Mouse (Mus musculus): ENCODE data around the gene Btla. TPM values are rescaled to one million over a fixed set of nuclear protein-coding genes. Genes with fewer than 3 reads are reported as not detected.

The Btla gene
- polyA plus RNA-seq, 1 experiment, result not detected

DNA sequence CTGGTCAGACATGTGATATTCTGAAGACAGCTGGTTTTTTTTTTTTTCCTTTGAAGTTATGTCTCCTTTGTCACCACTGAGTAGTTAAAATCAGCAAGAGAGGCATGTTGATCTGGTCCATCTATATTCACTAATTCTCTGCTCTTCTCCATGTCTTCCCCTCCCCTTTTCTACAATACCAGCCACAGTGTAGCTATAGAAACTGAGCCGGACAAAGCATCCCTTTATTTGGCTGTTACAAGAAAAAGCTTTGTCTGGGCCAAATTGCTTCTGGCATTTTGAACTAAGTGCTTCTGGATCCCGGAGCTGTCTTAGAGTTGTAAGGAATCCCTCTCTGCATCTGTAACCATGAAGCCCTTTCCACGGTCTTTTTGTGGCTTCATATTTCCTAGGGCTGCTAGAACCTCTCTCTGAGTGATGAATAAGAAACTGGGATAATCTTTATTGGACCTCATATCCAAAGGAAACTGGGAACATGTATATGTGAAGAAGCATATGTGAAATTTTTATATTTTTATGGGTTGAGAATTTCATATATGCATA is 20.9 kb downstream of the Btla start:
- H3K27ac ChIP-seq (replicated peaks; ENCODE audit: low read depth, low read length), result no peak overlapping the region
- H3K4me3 ChIP-seq (ENCODE audit: insufficient read depth, low read depth, low read length), result no peak overlapping the region
- H3K4me1 ChIP-seq (ENCODE audit: control insufficient read depth, insufficient read depth, insufficient read length, low read length), result no peaks in the 10 kb centered on the region

DNA sequence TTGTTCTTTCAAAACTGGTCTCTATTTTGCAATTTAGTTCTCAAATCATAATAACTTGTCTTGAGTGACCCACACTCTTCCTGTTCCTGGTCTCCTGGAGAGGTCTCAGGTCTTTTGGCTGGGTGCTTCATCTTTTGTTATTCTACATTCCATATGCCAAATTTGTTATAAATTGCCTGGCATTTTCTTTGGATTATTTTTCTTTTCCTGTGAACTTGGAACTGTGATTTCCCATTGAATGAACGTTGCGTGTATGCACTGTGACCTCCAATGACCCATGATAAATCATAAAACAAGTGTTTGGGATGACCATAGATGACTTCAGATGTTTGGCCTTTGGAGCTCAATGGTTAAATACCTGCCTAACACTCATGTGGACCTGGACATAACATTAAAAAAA is 25.6 kb downstream of the Btla start:
- H3K27ac ChIP-seq (replicated peaks; ENCODE audit: low read depth, low read length), result no peak overlapping the region

DNA sequence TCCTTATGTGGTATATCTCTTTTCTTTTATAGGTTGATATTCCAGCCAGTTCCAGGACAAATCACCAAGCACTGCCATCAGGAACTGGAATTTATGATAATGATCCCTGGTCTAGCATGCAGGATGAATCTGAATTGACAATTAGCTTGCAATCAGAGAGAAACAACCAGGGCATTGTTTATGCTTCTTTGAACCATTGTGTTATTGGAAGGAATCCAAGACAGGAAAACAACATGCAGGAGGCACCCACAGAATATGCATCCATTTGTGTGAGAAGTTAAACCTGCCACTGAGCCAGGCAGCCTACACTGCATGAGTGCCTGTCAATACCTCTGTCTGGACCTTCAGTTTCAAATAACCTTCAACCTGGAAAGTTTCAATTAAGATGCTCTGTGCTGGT is 26.2 kb downstream of the Btla start:
- H3K4me1 ChIP-seq (ENCODE audit: control insufficient read depth, insufficient read depth, insufficient read length, low read length), result no peaks in the 10 kb centered on the region
- H3K4me3 ChIP-seq (ENCODE audit: insufficient read depth, low read depth, low read length), result no peak overlapping the region
- H3K27ac ChIP-seq (replicated peaks; ENCODE audit: low read depth, low read length), result no peak overlapping the region

More for the DNA sequence above, 25.6 kb downstream of the Btla start:
- no peak overlapping the region for H3K4me3 ChIP-seq (ENCODE audit: insufficient read depth, low read depth, low read length)
- H3K4me1 ChIP-seq (ENCODE audit: control insufficient read depth, insufficient read depth, insufficient read length, low read length), result no peaks in the 10 kb centered on the region

DNA sequence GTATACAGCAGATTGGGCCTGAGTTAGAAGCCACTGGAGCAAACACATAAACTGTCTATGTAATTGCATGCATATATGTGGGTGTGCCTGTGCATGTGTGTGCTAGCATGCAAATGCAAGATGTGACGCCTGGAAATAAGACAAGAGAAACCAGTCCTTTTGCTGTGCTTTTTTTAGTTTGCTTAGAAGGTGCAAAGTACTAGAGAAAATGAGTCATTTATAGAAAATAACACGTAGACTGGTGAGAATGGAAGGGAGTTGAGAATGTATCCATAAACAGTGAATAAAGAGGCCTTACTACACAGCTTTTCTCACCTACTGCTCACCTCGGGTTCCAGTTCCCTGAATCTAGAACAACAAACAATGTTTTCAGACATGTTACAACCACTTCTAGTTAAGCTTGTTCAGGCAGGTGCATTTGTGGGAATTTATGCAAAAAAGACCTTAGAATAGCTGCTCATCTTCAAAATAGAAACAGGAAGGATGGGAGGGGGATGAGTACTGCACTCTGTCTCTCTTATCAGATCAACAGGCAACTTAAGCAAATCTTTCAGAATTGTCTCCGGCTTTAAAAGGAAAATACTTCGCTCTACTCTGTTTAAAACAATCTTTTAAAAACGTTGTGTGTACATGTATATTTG is 27.8 kb downstream of the Btla start:
- Histone ChIP-seq H3K4me1 (ENCODE audit: control insufficient read depth, insufficient read depth, insufficient read length, low read length) (no peaks in the 10 kb centered on the region), H3K27ac (replicated peaks; ENCODE audit: low read depth, low read length) (no peak overlapping the region), H3K4me3 (ENCODE audit: insufficient read depth, low read depth, low read length) (no peak overlapping the region)

DNA sequence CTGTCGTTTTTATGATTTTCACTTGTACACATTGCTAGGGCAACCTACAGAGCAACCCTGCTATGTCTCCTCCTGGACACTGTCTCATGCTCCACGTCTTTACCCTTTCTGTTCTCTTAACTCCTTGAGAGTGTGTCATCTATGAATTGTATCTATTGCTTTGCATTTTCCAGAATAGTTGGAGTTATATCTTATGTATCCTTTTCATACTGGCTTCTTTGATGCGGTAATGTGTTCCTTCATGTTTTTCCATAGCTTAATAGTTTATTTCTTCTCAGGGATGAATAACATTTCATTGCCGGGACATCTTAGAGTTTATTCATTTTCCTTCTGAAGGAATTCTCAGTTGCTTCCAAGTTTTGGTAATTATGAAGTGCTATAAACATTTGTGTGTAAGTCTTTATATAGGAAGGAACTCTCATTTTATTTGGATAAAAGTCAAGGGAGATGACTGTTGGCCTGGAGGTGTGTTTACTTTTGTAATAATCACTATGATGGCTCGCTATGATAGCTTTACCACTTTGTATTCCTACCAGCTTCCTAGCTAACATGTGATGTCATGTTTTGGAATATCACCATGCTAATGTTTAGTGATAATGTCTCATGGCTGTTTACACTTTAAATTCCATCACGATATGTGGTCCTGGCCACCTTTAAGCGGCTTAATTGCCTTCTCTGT is 31.2 kb downstream of the Btla start:
- H3K4me3 ChIP-seq (ENCODE audit: insufficient read depth, low read depth, low read length), result no peak overlapping the region
- 0 out of 2 replicates have a peak, but pooled peaks cover 3% of the 10 kb centered on the region for H3K4me1 ChIP-seq (ENCODE audit: control insufficient read depth, insufficient read depth, insufficient read length, low read length)
- H3K27ac ChIP-seq (replicated peaks; ENCODE audit: low read depth, low read length), result no peak overlapping the region

DNA sequence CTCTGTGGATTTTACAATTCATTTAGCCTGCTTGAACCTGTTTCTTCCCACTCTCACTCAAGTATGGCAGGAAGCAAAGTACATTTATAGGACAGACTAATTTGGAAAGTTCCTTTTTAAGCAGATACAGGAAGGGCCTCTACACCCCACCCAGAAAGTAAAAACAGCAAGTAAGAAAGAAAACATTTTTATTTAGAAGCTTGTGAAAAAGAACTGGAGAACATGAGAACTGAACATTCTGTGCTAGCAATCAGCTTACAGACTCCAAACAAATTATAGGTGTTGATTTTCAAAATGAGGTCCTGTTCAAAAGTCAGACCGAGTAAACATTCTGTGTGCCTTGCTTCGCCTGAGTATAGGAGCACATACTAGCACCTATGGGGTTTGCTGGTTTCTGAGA is 32.8 kb downstream of the Btla start:
- Histone ChIP-seq H3K27ac (replicated peaks; ENCODE audit: low read depth, low read length) (peak overlapping the region; percentile 75), H3K4me1 (ENCODE audit: control insufficient read depth, insufficient read depth, insufficient read length, low read length) (0 out of 2 replicates have a peak, but pooled peaks cover 3% of the 10 kb centered on the region), H3K4me3 (ENCODE audit: insufficient read depth, low read depth, low read length) (no peak overlapping the region)

DNA sequence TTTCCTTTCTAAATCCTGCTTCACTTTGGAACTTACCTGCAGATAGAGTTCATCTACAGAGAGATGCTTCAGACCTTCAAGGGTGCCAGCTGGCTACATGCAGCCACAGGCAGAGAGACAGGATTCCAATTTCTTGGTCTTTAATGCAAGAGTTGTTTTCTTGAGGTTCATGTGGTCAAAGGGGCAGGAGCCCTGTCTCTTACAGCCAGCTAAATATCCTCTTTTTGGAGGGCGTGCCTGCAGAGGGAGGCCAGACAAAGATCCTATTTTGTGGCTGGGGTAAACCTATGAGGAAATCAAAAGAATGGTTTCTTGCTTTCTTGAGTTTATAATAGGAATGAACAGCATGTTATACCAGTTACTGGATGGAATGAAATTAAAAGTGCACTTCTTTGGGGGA is 33.5 kb downstream of the Btla start:
- Histone ChIP-seq H3K27ac (replicated peaks; ENCODE audit: low read depth, low read length) (peak overlapping the region; percentile 75), H3K4me1 (ENCODE audit: control insufficient read depth, insufficient read depth, insufficient read length, low read length) (0 out of 2 replicates have a peak, but pooled peaks cover 3% of the 10 kb centered on the region), H3K4me3 (ENCODE audit: insufficient read depth, low read depth, low read length) (no peak overlapping the region)

DNA sequence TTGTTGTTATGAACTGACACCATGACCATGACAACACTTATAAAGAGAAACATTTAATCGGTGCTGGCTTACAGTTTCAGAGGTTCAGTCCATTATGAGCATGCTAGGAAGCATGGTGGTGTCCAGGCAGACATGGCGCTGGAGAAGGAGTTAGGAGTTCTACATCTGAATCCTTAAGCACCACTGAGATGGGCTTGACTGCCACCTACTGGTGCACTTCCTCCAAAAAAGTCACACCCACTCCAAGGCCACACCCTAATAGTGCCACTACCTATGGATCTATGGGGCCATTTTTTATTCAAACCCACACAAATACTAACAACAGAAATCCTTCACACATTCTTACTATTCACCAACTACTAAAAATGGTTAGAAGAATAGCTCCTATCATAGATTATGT is 35.5 kb downstream of the Btla start:
- Histone ChIP-seq H3K4me1 (ENCODE audit: control insufficient read depth, insufficient read depth, insufficient read length, low read length) (0 out of 2 replicates have a peak, but pooled peaks cover 3% of the 10 kb centered on the region), H3K4me3 (ENCODE audit: insufficient read depth, low read depth, low read length) (no peak overlapping the region), H3K27ac (replicated peaks; ENCODE audit: low read depth, low read length) (no peak overlapping the region)

DNA sequence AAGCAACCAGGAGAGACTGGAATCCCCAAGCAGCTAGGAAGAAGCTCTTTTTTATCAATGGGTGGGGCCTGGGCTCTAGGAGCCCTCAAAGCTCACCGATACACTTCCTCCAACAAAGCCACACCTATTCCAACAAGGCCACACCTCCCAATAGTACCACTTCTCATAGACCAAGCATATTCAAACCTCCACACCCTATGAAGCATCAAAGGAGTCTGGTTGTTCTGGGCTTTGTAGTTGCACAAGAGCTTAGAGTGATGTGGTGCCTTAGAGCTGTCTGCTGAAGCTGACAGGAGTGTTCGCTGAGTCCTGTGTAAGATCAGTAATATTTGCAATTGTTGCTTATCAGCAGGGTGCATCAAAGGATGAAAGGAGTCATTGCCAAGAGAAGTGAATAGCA is 37.2 kb downstream of the Btla start:
- no peak overlapping the region for H3K4me3 ChIP-seq (ENCODE audit: insufficient read depth, low read depth, low read length)
- no peak overlapping the region for H3K27ac ChIP-seq (replicated peaks; ENCODE audit: low read depth, low read length)
- H3K4me1 ChIP-seq (ENCODE audit: control insufficient read depth, insufficient read depth, insufficient read length, low read length), result 0 out of 2 replicates have a peak, but pooled peaks cover 3% of the 10 kb centered on the region

DNA sequence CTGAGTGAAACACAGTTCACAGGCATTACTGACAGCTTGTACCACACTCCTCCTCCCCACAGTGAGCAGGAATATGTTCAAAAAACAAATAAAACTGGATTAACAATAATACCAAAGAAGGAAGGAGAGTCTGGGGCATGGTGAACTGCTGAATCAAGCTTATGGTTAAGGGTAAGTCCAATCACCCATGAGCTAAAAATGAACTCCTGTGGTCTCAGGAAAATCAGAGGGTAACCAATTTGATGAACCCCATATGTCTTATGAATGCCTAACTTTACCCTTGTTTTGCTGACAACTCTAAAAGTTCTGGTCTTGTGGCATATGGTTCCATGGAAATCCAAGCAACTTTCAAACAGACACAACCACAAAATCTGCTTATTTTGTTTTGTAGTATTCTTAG is 37.9 kb downstream of the Btla start:
- Histone ChIP-seq H3K4me3 (ENCODE audit: insufficient read depth, low read depth, low read length) (no peak overlapping the region), H3K4me1 (ENCODE audit: control insufficient read depth, insufficient read depth, insufficient read length, low read length) (0 out of 2 replicates have a peak, but pooled peaks cover 3% of the 10 kb centered on the region), H3K27ac (replicated peaks; ENCODE audit: low read depth, low read length) (no peak overlapping the region)

DNA sequence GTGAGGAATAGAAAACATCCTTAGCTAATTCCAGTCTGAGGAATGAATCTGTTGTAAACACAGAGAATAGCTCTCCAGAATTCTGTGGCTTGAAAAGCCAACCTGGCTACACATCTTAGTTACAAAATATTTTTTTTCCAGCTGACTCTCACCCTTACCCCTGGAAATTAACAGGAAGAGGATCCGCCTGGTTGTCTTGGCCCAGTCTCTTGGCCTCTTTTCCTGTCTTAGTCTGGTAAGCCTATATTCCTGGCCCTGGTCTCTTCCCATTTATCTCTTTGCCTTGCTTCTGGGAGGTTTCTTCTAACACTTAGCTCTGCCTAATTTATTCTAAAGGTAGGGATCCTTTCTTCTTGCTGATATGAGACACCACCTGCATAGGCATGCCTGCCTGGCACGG is 45.8 kb downstream of the Btla start:
- Histone ChIP-seq H3K4me3 (ENCODE audit: insufficient read depth, low read depth, low read length) (no peak overlapping the region), H3K27ac (replicated peaks; ENCODE audit: low read depth, low read length) (no peak overlapping the region; the same call in 1 of the 2 replicates), H3K4me1 (ENCODE audit: control insufficient read depth, insufficient read depth, insufficient read length, low read length) (no peaks in the 10 kb centered on the region)

DNA sequence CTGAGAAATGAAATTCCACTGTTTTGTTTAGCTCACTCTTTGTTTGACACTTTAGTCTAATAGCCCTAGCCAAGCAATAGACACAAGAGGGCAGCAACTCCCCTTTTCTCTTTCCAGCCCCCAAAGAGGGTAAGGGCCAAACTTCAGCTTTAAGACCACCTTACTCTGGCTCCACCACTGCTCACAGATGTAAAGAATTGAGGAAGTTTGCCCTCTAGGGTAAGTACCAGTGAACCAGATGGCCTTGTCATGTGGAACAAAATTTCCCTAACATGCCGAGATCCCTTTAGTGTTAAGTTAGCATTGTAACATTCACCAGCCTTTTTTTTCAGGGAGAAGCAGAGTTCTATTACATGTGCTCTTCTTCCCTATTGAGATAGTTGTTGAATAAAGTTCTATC is 59.0 kb downstream of the Btla start:
- H3K4me3 ChIP-seq (ENCODE audit: insufficient read depth, low read depth, low read length), result no peak overlapping the region
- H3K4me1 ChIP-seq (ENCODE audit: control insufficient read depth, insufficient read depth, insufficient read length, low read length), result no peaks in the 10 kb centered on the region
- peak overlapping the region; percentile 70 for H3K27ac ChIP-seq (replicated peaks; ENCODE audit: low read depth, low read length)

DNA sequence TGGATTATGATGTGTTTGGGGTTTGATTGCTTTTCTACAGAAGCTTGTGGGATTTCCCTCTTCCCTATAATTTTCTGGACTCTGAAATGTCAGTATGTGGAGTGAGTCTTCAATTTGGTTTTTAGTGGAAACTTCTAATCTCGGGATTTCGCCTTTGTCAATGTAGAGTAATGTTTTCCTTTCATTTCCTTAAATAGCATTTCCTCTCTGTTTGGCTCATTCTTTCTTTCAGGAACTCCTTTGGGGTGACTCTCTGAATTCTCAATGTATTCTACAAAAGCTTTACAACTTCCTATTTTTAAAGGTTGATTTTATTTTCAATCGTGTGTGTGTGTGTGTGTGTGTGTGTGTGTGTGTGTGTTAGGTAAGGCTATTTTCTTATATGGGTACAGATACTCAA is 73.7 kb downstream of the Btla start:
- Histone ChIP-seq H3K4me1 (ENCODE audit: control insufficient read depth, insufficient read depth, insufficient read length, low read length) (no peaks in the 10 kb centered on the region), H3K27ac (replicated peaks; ENCODE audit: low read depth, low read length) (no peak overlapping the region), H3K4me3 (ENCODE audit: insufficient read depth, low read depth, low read length) (no peak overlapping the region)
